Mouse (Mus musculus): Measurements from ENCODE around the gene Gse1. TPM values are rescaled to one million over a fixed set of nuclear protein-coding genes. Genes with fewer than 3 reads are reported as not detected.
A peak's percentile ranks its signal among the peaks of the same experiment; 100 is the strongest.

The Gse1 gene
- total RNA-seq, 2 experiments from 2014 or later: 146 to 158 TPM

GRCm38 (mm10) chr8:120425199-120425941, 197.1 kb downstream of the Gse1 start:
- H3K27ac ChIP-seq: peak overlapping the region; percentile 86
- no peak overlapping the region for H3K4me3 ChIP-seq
- no peak for TF ChIP-seq CTCF (conservative IDR thresholded peaks at IDR 0.05)
- peak in 1 of 2 experiments; percentile 41 for DNase-seq (ENCODE audit: low spot score in 2 of 2)

- no peak for DNase-seq (ENCODE audit: low spot score in 2 of 2)
- no peak for TF ChIP-seq CTCF (conservative IDR thresholded peaks at IDR 0.05)
- Histone ChIP-seq H3K4me3 (no peak overlapping the region), H3K27ac (peak overlapping the region; percentile 86)
Measured at GRCm38 (mm10) chr8:120426105-120426504, 197.8 kb downstream of the Gse1 start.

GRCm38 (mm10) chr8:120426622-120427385, 198.5 kb downstream of the Gse1 start:
- Histone ChIP-seq H3K4me3 (no peak overlapping the region), H3K27ac (peak overlapping the region; percentile 86)
- TF ChIP-seq CTCF (conservative IDR thresholded peaks at IDR 0.05): no peak
- peak; percentile 81 to 86 for DNase-seq (ENCODE audit: low spot score in 2 of 2)

GRCm38 (mm10) chr8:120428492-120428891, 200.2 kb downstream of the Gse1 start:
- no peak for DNase-seq (ENCODE audit: low spot score in 2 of 2)
- no peak overlapping the region for H3K4me3 ChIP-seq
- TF ChIP-seq CTCF (conservative IDR thresholded peaks at IDR 0.05): no peak

GRCm38 (mm10) chr8:120429116-120429515, 200.9 kb downstream of the Gse1 start:
- no peak for TF ChIP-seq CTCF (conservative IDR thresholded peaks at IDR 0.05)
- no peak for DNase-seq (ENCODE audit: low spot score in 2 of 2)
- Histone ChIP-seq H3K27ac (no peak overlapping the region), H3K4me3 (no peak overlapping the region)

More at GRCm38 (mm10) chr8:120428492-120428891, 200.2 kb downstream of the Gse1 start:
- H3K27ac ChIP-seq: no peak overlapping the region

GRCm38 (mm10) chr8:120431042-120431441, 202.8 kb downstream of the Gse1 start:
- TF ChIP-seq CTCF (conservative IDR thresholded peaks at IDR 0.05): no peak
- Histone ChIP-seq H3K4me3 (no peak overlapping the region), H3K27ac (no peak overlapping the region)
- DNase-seq (ENCODE audit: low spot score in 2 of 2): no peak

- no peak overlapping the region for H3K27ac ChIP-seq
Measured at GRCm38 (mm10) chr8:120432438-120432837, 204.2 kb downstream of the Gse1 start.

GRCm38 (mm10) chr8:120433143-120433542, 204.9 kb downstream of the Gse1 start:
- DNase-seq (ENCODE audit: low spot score in 2 of 2): no peak
- H3K27ac ChIP-seq: 0 out of 2 replicates have a peak overlapping the region, but pooled peaks have one; percentile 47
- no peak for TF ChIP-seq CTCF (conservative IDR thresholded peaks at IDR 0.05)
- H3K4me3 ChIP-seq: no peak overlapping the region

More at GRCm38 (mm10) chr8:120432438-120432837, 204.2 kb downstream of the Gse1 start:
- TF ChIP-seq CTCF (conservative IDR thresholded peaks at IDR 0.05): no peak
- H3K4me3 ChIP-seq: no peak overlapping the region
- no peak for DNase-seq (ENCODE audit: low spot score in 2 of 2)

- no peak overlapping the region for H3K27ac ChIP-seq
- peak; percentile 75 for TF ChIP-seq CTCF (conservative IDR thresholded peaks at IDR 0.05)
- H3K4me3 ChIP-seq: no peak overlapping the region
- no peak for DNase-seq (ENCODE audit: low spot score in 2 of 2)
Measured at GRCm38 (mm10) chr8:120433734-120434133, 205.5 kb downstream of the Gse1 start.

GRCm38 (mm10) chr8:120435781-120436180, 207.5 kb downstream of the Gse1 start:
- no peak overlapping the region for H3K27ac ChIP-seq
- no peak for TF ChIP-seq CTCF (conservative IDR thresholded peaks at IDR 0.05)
- DNase-seq (ENCODE audit: low spot score in 2 of 2): no peak
- no peak overlapping the region for H3K4me3 ChIP-seq

GRCm38 (mm10) chr8:120436491-120437030, 208.3 kb downstream of the Gse1 start:
- H3K4me3 ChIP-seq: no peak overlapping the region
- TF ChIP-seq CTCF (conservative IDR thresholded peaks at IDR 0.05): no peak
- DNase-seq (ENCODE audit: low spot score in 2 of 2): no peak
- H3K27ac ChIP-seq: peak overlapping the region; percentile 93; the same call in 1 of the 2 replicates

GRCm38 (mm10) chr8:120437207-120437606, 209.0 kb downstream of the Gse1 start:
- no peak for DNase-seq (ENCODE audit: low spot score in 2 of 2)
- peak overlapping the region; percentile 93 for H3K27ac ChIP-seq
- no peak overlapping the region for H3K4me3 ChIP-seq
- no peak for TF ChIP-seq CTCF (conservative IDR thresholded peaks at IDR 0.05)
